17 mouse cellular contexts compared by ENCODE assay signal in the genomic region with DNA sequence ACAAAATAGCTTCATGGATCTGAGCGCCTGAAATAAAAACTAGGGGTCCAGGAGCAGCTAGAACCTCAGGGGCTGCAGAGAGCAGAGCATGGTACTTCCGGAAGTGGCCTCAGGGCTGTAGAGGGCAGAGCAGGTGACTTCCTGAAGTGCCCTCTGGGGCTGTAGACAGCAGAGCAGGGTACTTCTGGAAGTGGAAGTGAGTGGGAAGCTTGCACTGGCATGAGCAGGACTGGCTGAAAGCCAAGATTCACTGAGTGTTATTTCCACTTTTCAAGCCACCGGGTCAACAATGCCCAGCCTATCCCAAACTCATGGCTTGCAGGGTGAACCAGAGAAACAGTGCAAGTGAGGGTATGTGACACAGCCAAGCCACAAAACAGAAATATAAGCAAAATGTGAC. TPM values are rescaled to one million over a fixed set of nuclear protein-coding genes. Genes with fewer than 3 reads are reported as not detected.
DNase-seq lines count a peak whose midpoint lies in the region; ATAC-seq and TF ChIP-seq lines count a peak whose summit lies in the region.
"Had no signal": no experiment of that assay in that cellular context is flagged by ENCODE, and none has a peak within 500 bp of the region (broad histone marks: within the 10 kb centered on the region; RNA-seq: fewer than 3 reads in every experiment).

No protein-coding gene starts in this region.

- peaks cover 8% of the 10 kb centered on the region; the same call in 1 of the 2 replicates for H3K36me3 ChIP-seq in kidney, embryonic 14.5 days (ENCODE audit: control insufficient read depth, insufficient read depth, low read length)
- H3K36me3 ChIP-seq: heart, embryonic 15.5 days; hindbrain, embryonic 12.5 days had no signal

- H3K27ac ChIP-seq in kidney, embryonic 14.5 days (ENCODE audit: low read depth, low read length) = no peak overlapping the region
- peak overlapping the region; percentile 30 for H3K27ac ChIP-seq in bone marrow macrophage, adult 2 months (ENCODE audit: insufficient read depth, low read depth, low read length)
- H3K27ac ChIP-seq: embryonic facial prominence, embryonic 13.5 days; forebrain, embryonic 10.5 days; heart, embryonic 15.5 days; hindbrain, embryonic 12.5 days; liver, embryonic 14.5 days had no signal

- DNase-seq in cerebellum, postnatal 10 days = peak; percentile 30 to 32
- peak; percentile 16 for DNase-seq in kidney, postnatal 14 days
- DNase-seq in lung, postnatal 10 days = peak; percentile 64
- DNase-seq in urinary bladder, postnatal 14 days (ENCODE audit: low spot score) = no peak
- DNase-seq in spleen, postnatal 14 days (ENCODE audit: low spot score in 2 of 2) = no peak
- DNase-seq: kidney, adult 11 months; thymus, postnatal 25 days had no signal

- H3K4me1 ChIP-seq in kidney, embryonic 14.5 days (ENCODE audit: control insufficient read depth, insufficient read depth, low read length) = no peaks in the 10 kb centered on the region
- H3K4me1 ChIP-seq in bone marrow macrophage, adult 2 months (ENCODE audit: control insufficient read depth, insufficient read depth, low read length) = peaks cover 17% of the 10 kb centered on the region
- H3K4me1 ChIP-seq: embryonic facial prominence, embryonic 13.5 days; hindbrain, embryonic 12.5 days had no signal

- ATAC-seq in cerebellum, adult (ENCODE audit: insufficient number of reproducible peaks, low FRiP score, low TSS enrichment) = no peak
- no peak for ATAC-seq in kidney, embryonic 14.5 days (ENCODE audit: low FRiP score, low TSS enrichment)
- ATAC-seq: Patski had no signal

- H3K4me3 ChIP-seq in kidney, embryonic 14.5 days (ENCODE audit: low read length) = no peak overlapping the region
- no peak overlapping the region for H3K4me3 ChIP-seq in bone marrow macrophage, adult 2 months (ENCODE audit: insufficient read depth, low read length)
- H3K4me3 ChIP-seq: embryonic facial prominence, embryonic 13.5 days; forebrain, embryonic 10.5 days; heart, embryonic 15.5 days; hindbrain, embryonic 12.5 days had no signal

- H3K9me3 ChIP-seq in kidney, embryonic 14.5 days (ENCODE audit: control insufficient read depth, low read length) = no peaks in the 10 kb centered on the region
- H3K9me3 ChIP-seq: embryonic facial prominence, embryonic 13.5 days; forebrain, embryonic 10.5 days; heart, embryonic 15.5 days; hindbrain, embryonic 12.5 days had no signal

- H3K27me3 ChIP-seq in kidney, embryonic 14.5 days (ENCODE audit: control insufficient read depth, insufficient read depth, low read length) = no peaks in the 10 kb centered on the region
- H3K27me3 ChIP-seq: embryonic facial prominence, embryonic 13.5 days; heart, embryonic 15.5 days; hindbrain, embryonic 12.5 days; Patski had no signal

- no peak overlapping the region for H3K4me2 ChIP-seq in kidney, embryonic 14.5 days (replicated peaks; ENCODE audit: low read depth, low read length)
- H3K4me2 ChIP-seq: embryonic facial prominence, embryonic 13.5 days; heart, embryonic 15.5 days; hindbrain, embryonic 12.5 days had no signal

- WGBS in kidney, embryonic 14.5 days = 79% methylated on average over 3 of the region's 3 CpGs

- TF ChIP-seq POLR2A in bone marrow macrophage, adult 2 months (IDR thresholded peaks at IDR 0.05; ENCODE audit: borderline replicate concordance, low read depth, low read length) = no peak

- no peak overlapping the region for H3K9ac ChIP-seq in kidney, embryonic 14.5 days (ENCODE audit: low read depth, low read length)
- H3K9ac ChIP-seq: embryonic facial prominence, embryonic 13.5 days; heart, embryonic 15.5 days; hindbrain, embryonic 12.5 days; liver, embryonic 14.5 days had no signal

- TF ChIP-seq CTCF in bone marrow macrophage, adult 2 months (IDR thresholded peaks at IDR 0.05; ENCODE audit: low read depth, low read length) = no peak

RNA-seq across cellular contexts. Expression of gene Scgn, which starts 46.5 kb away (rescaled TPM):
- 0.15 TPM in 1 of 2 replicates, not detected in the other for polyA plus RNA-seq in kidney, embryonic 14.5 days (2014; fragmentation: Nextera tagmentation; extraction: Ambion mirVana)
- not detected in 2 replicates for polyA plus RNA-seq in bone marrow macrophage, adult 2 months (2012; ENCODE audit: insufficient read depth, insufficient read length, missing spikeins)
- polyA plus RNA-seq: embryonic facial prominence, embryonic 13.5 days; forebrain, embryonic 10.5 days; heart, embryonic 15.5 days; limb, embryonic 11.5 days; liver, embryonic 14.5 days had no signal

Comparison
In these comparisons a context has a peak if more than half of its experiments do, and no peak if none do; other contexts are left out.
1. DNase-seq: peak in cerebellum, postnatal 10 days (2 of 2), kidney, postnatal 14 days (single experiment) and lung, postnatal 10 days (single experiment); none in urinary bladder, postnatal 14 days (single experiment) and spleen, postnatal 14 days (0 of 2).